Mouse (Mus musculus) CH12.LX (cell line): ENCODE measurements around the gene Ctnnd2. TPM values are rescaled to one million over a fixed set of nuclear protein-coding genes. Genes with fewer than 3 reads are reported as not detected.

Experiments used
- DNase-seq: peaks from one replicate; pipeline ENCODE4 v3.0.0-alpha.2; 2013; ENCODE audit errors: extremely low read depth
- H3K27ac ChIP-seq: 2 replicates; pipeline ENCODE4 v1.5.1; 2012; ENCODE audit warnings: low read depth, mild to moderate bottlenecking, control low read depth, moderate library complexity; ENCODE audit not compliant: insufficient read depth
- H3K27me3 ChIP-seq: replicated peaks from 2 replicates; pipeline ENCODE3; 2012; ENCODE audit warnings: inconsistent platforms
- H3K36me3 ChIP-seq, 2 experiments: replicated peaks in 1 of 2; 2 replicates each; pipeline versions ENCODE3 to v1.6.1; 2012; ENCODE audit warnings: inconsistent platforms in 1 of 2, low read length in 1 of 2, mild to moderate bottlenecking in 1 of 2, mixed read lengths in 1 of 2, moderate library complexity in 1 of 2; ENCODE audit not compliant: control insufficient read depth in 1 of 2, insufficient read depth in 1 of 2
- H3K4me1 ChIP-seq, 2 experiments: 2 replicates each; pipeline ENCODE4 v1.6.1; 2012; ENCODE audit warnings: inconsistent platforms in 1 of 2, moderate library complexity in 1 of 2; ENCODE audit not compliant: insufficient read depth in 2 of 2, control insufficient read depth in 1 of 2
- H3K4me2 ChIP-seq: 2 replicates; pipeline ENCODE4 v1.6.1; 2012; ENCODE audit warnings: low read depth, mild to moderate bottlenecking, control low read depth; ENCODE audit not compliant: poor library complexity, insufficient read depth, severe bottlenecking
- H3K4me3 ChIP-seq, 3 experiments: fragments of 150-350 bp in 1 of 3; sonication (generic) in 1 of 3; replicated peaks in 1 of 3; 2 replicates each; pipeline versions ENCODE3 to v1.5.1; 2011 to 2012; ENCODE audit warnings: low read depth in 2 of 3, low read length in 2 of 3, mild to moderate bottlenecking in 2 of 3, moderate library complexity in 2 of 3, control low read depth in 1 of 3, improper control_type of control experiment in 1 of 3, inconsistent platforms in 1 of 3, mixed read lengths in 1 of 3; ENCODE audit not compliant: poor library complexity in 1 of 3
- H3K79me2 ChIP-seq: replicated peaks from 2 replicates; pipeline ENCODE4 v1.6.1; 2012; ENCODE audit warnings: mild to moderate bottlenecking, moderate library complexity; ENCODE audit not compliant: control insufficient read depth, poor library complexity, insufficient read depth, severe bottlenecking; ENCODE audit errors: extremely low read depth
- H3K9ac ChIP-seq: 2 replicates; pipeline ENCODE4 v1.6.1; 2012; ENCODE audit warnings: low read depth, mild to moderate bottlenecking, control low read depth, moderate library complexity; ENCODE audit not compliant: insufficient read depth
- H3K9me3 ChIP-seq: replicated peaks from 2 replicates; pipeline ENCODE3; 2012; ENCODE audit warnings: low read length, inconsistent platforms, mixed read lengths
- CHD1 ChIP-seq: IDR thresholded peaks from 2 replicates; pipeline ENCODE4 v1.6.1; 2012; ENCODE audit warnings: low read depth, low read length, improper control_type of control experiment, inconsistent platforms
- CTCF ChIP-seq, 2 experiments: IDR thresholded peaks in 1 of 2; conservative IDR thresholded peaks in 1 of 2; 2 replicates each; pipeline ENCODE4 v1.5.1; 2011 to 2012; ENCODE audit warnings: low read depth in 2 of 2, low read length in 2 of 2, improper control_type of control experiment in 1 of 2, inconsistent platforms in 1 of 2, mild to moderate bottlenecking in 1 of 2, moderate library complexity in 1 of 2
- ELF1 ChIP-seq: IDR thresholded peaks from 2 replicates; pipeline ENCODE4 v1.6.1; 2014; ENCODE audit warnings: low read depth, mild to moderate bottlenecking, inconsistent platforms, low read length, improper control_type of control experiment
- HCFC1 ChIP-seq: IDR thresholded peaks from 2 replicates; pipeline ENCODE4 v1.6.1; 2012; ENCODE audit warnings: low read depth, mild to moderate bottlenecking, inconsistent platforms, low read length, improper control_type of control experiment
- IRF4 ChIP-seq: IDR thresholded peaks from 2 replicates; pipeline ENCODE4 v1.6.1; 2014; ENCODE audit warnings: low read depth, mild to moderate bottlenecking, inconsistent platforms, low read length, improper control_type of control experiment
- KAT2A ChIP-seq: IDR thresholded peaks from 2 replicates; pipeline ENCODE4 v1.6.1; 2012; ENCODE audit warnings: low read length, improper control_type of control experiment, inconsistent platforms; ENCODE audit not compliant: insufficient replicate concordance
- MAFK ChIP-seq: IDR thresholded peaks from 2 replicates; pipeline ENCODE4 v1.6.1; 2011; ENCODE audit warnings: low read length, improper control_type of control experiment; ENCODE audit not compliant: insufficient replicate concordance
- MAX ChIP-seq: IDR thresholded peaks from 2 replicates; pipeline ENCODE4 v1.6.1; 2011; ENCODE audit warnings: low read length, improper control_type of control experiment
- MAZ ChIP-seq: IDR thresholded peaks from 2 replicates; pipeline ENCODE4 v1.6.1; 2012; ENCODE audit warnings: low read depth, mild to moderate bottlenecking, inconsistent platforms, low read length, improper control_type of control experiment, moderate library complexity
- MYC ChIP-seq: IDR thresholded peaks from 2 replicates; pipeline ENCODE4 v1.6.1; 2011; ENCODE audit warnings: low read depth, mild to moderate bottlenecking, improper control_type of control experiment, low read length
- NRF1 ChIP-seq: IDR thresholded peaks from 2 replicates; pipeline ENCODE4 v1.6.1; 2014; ENCODE audit warnings: low read depth, mild to moderate bottlenecking, inconsistent platforms, low read length, improper control_type of control experiment, moderate library complexity
- PAX5 ChIP-seq: IDR thresholded peaks from 2 replicates; pipeline ENCODE4 v1.6.1; 2012; ENCODE audit warnings: low read length, inconsistent platforms, mixed read lengths
- RAD21 ChIP-seq: IDR thresholded peaks from 2 replicates; pipeline ENCODE4 v1.6.1; 2011; ENCODE audit warnings: low read depth, mild to moderate bottlenecking, low read length, improper control_type of control experiment, moderate library complexity
- TBP ChIP-seq: conservative IDR thresholded peaks from 2 replicates; pipeline ENCODE4 v1.6.1; 2011; ENCODE audit warnings: low read depth, low read length, improper control_type of control experiment
- USF1 ChIP-seq: IDR thresholded peaks from 2 replicates; pipeline ENCODE4 v1.6.1; 2014; ENCODE audit warnings: low read depth, mild to moderate bottlenecking, inconsistent platforms, low read length, improper control_type of control experiment
- USF2 ChIP-seq: conservative IDR thresholded peaks from 2 replicates; pipeline ENCODE4 v1.6.1; 2011; ENCODE audit warnings: low read depth, low read length, improper control_type of control experiment
- ZKSCAN1 ChIP-seq: IDR thresholded peaks from 2 replicates; pipeline ENCODE4 v1.6.1; 2012; ENCODE audit warnings: low read depth, inconsistent platforms, low read length, improper control_type of control experiment, borderline replicate concordance
- ZMIZ1 ChIP-seq: IDR thresholded peaks from 2 replicates; pipeline ENCODE4 v1.6.1; 2012; ENCODE audit warnings: low read depth, mild to moderate bottlenecking, inconsistent platforms, low read length, improper control_type of control experiment
- ZNF384 ChIP-seq: IDR thresholded peaks from 2 replicates; pipeline ENCODE4 v1.6.1; 2012; ENCODE audit warnings: low read depth, low read length, improper control_type of control experiment, inconsistent platforms
- dilution Hi-C: fragments of 300-500 bp; cut with MboI; formaldehyde crosslinking; loops from 2 replicates; pipeline ENCODE4 v1.14.3; 2020; ENCODE audit warnings: low sequenced_read_pairs; ENCODE audit not compliant: extremely low pct_unique_long_range_greater_than_20kb, extremely low pct_ligation_motif_present
- in situ Hi-C: fragments of 300-500 bp; cut with MboI; formaldehyde crosslinking; loops from 3 replicates; pipeline ENCODE4 v1.14.3; 2019; ENCODE audit warnings: low sequenced_read_pairs, low pct_ligation_motif_present, low pct_unique_long_range_greater_than_20kb, mixed read lengths
- polyA plus RNA-seq: library from polyadenylated mRNA; unstranded; fragments of >175 nt; gene quantifications from 2 replicates; pipeline ENCODE4 v1.2.1, GENCODE M21; 2012; ENCODE audit warnings: low read depth; ENCODE audit not compliant: insufficient read length
- total RNA-seq, 2 experiments: library from RNA; depleted of rRNA; stranded (reverse); fragments of 300-350 nt in 1 of 2; fragments of >200 nt in 1 of 2; gene quantifications; 2 replicates each; pipeline ENCODE4 v1.2.3; 2012 to 2014

Ctnnd2 gene
- total and polyA plus RNA-seq, 3 experiments = 0.23 TPM; not detected in 2

DNA sequence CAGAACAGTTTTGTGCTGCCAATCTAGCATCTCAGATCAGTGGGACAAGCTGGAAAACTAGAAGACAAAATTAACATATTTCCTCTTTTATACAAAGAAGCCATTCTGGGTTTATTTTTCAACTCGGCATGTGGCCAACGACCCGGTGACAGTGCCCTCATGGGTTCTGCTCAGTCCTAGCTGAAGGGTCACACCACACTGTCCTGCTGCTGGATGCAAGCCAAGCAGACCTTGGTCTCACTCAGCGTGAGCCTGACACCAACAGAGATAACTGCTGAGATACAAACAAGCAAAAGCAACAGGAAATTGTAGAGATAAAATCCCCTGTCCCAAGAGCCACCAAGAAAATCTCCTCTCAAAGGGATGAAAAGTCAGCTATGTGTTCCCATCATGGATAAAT is 719.6 kb downstream of the Ctnnd2 start:
- H3K79me2 ChIP-seq = no peaks in the 10 kb centered on the region
- H3K9ac ChIP-seq = no peak overlapping the region
- in situ Hi-C loops = no loop called here
- H3K27me3 ChIP-seq = no peaks in the 10 kb centered on the region
- H3K27ac ChIP-seq = no peak overlapping the region
- H3K4me2 ChIP-seq = no peak overlapping the region
- H3K9me3 ChIP-seq = no peaks in the 10 kb centered on the region
- no peaks in the 10 kb centered on the region for H3K4me1 ChIP-seq
- no peaks in the 10 kb centered on the region for H3K36me3 ChIP-seq
- H3K4me3 ChIP-seq = no peak overlapping the region
- TF ChIP-seq CTCF (conservative IDR thresholded peaks at IDR 0.05 in 1 of 2, IDR thresholded peaks at IDR 0.05 in 1 of 2; ENCODE audit: low read depth in 2 of 2, low read length in 2 of 2) (no peak), USF1 (no peak), KAT2A (no peak), NRF1 (no peak), MAFK (no peak), ZNF384 (no peak), USF2 (no peak), HCFC1 (no peak), TBP (no peak), PAX5 (no peak), ZKSCAN1 (no peak)
- no peak for DNase-seq
- dilution Hi-C loops = no loop called here

DNA sequence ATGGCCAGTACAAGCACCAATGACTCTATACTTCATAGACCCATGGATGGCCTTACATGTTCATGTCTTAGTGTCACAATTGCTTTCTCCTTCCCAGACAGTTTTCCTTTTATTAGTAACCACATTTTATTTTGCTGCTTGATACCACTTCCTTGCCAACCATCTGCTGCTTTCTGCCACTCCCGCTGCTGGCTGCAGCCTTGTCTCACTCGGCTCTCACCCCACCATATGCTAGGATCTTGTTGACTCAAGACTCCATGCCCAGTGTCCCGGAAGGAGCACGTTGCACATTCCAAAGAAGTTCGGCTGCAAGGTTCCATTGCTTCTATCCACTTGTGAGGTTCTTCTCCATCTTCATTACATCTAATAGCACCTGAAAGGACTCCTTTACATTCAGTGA is 722.7 kb downstream of the Ctnnd2 start:
- Histone ChIP-seq H3K4me3 (no peak overlapping the region), H3K9ac (no peak overlapping the region), H3K79me2 (no peaks in the 10 kb centered on the region), H3K27me3 (no peaks in the 10 kb centered on the region), H3K27ac (no peak overlapping the region), H3K9me3 (no peaks in the 10 kb centered on the region), H3K36me3 (no peaks in the 10 kb centered on the region), H3K4me1 (no peaks in the 10 kb centered on the region; a peak in 1 of 4 replicates), H3K4me2 (no peak overlapping the region)
- in situ Hi-C loops = no loop called here
- TF ChIP-seq RAD21 (no peak), CHD1 (no peak), ZKSCAN1 (no peak), ELF1 (no peak), ZMIZ1 (no peak), MYC (no peak), MAZ (no peak), HCFC1 (no peak), USF1 (no peak), IRF4 (no peak), MAX (no peak)
- dilution Hi-C loops = no loop called here
- no peak for DNase-seq
